8 mouse cellular contexts compared by ENCODE assay signal in genomic region chr10:3972981-3973588, GRCm38 (mm10). TPM values are rescaled to one million over a fixed set of nuclear protein-coding genes. Genes with fewer than 3 reads are reported as not detected.
A peak's percentile ranks its signal among the peaks of the same experiment; 100 is the strongest.
DNase-seq lines count a peak whose midpoint lies in the region; ATAC-seq lines count a peak whose summit lies in the region.

Gene Mthfd1l (plus strand): TSS chr10:3973118.

- H3K4me2 ChIP-seq in hindbrain, embryonic 14.5 days (replicated peaks), result peak within 1 kb of the TSS; percentile 89

- peak within 1 kb of the TSS; percentile 84 for H3K27ac ChIP-seq in hindbrain, embryonic 14.5 days

- ATAC-seq in hindbrain, embryonic 14.5 days (ENCODE audit: low FRiP score), result peak; percentile 82

- under 1% methylated on average over 39 of the region's 40 CpGs for WGBS in hindbrain, embryonic 14.5 days

- H3K4me1 ChIP-seq in hindbrain, embryonic 14.5 days (replicated peaks; ENCODE audit: control insufficient read depth, insufficient read depth, low read length), result peaks cover 9% of the 10 kb centered on the region

- H3K27me3 ChIP-seq in hindbrain, embryonic 14.5 days (ENCODE audit: control insufficient read depth, insufficient read depth, low read length), result no peaks in the 10 kb centered on the region

- no peaks in the 10 kb centered on the region for H3K36me3 ChIP-seq in hindbrain, embryonic 14.5 days (replicated peaks; ENCODE audit: control insufficient read depth, insufficient read depth)

- no peaks in the 10 kb centered on the region for H3K9me3 ChIP-seq in hindbrain, embryonic 14.5 days (ENCODE audit: control insufficient read depth, low read length)

- peak within 1 kb of the TSS; percentile 75 for H3K9ac ChIP-seq in hindbrain, embryonic 14.5 days

- DNase-seq in T-cell, adult 2 months (ENCODE audit: low spot score), result peak; percentile 92
- DNase-seq in cerebellum, postnatal 36 days, result peak; percentile 88 to 91
- DNase-seq in frontal cortex, postnatal 36 days (ENCODE audit: low spot score in 2 of 2), result peak; percentile 81 to 82
- peak; percentile 74 for DNase-seq in hindbrain, embryonic 14.5 days (ENCODE audit: low spot score)
- peak; percentile 75 to 78 for DNase-seq in layer of hippocampus, postnatal 36 days
- DNase-seq in lung, postnatal 25 days (ENCODE audit: low spot score), result peak; percentile 90
- peak; percentile 32 for DNase-seq in retina, adult 2 months (ENCODE audit: low read depth, low spot score)
- peak; percentile 90 for DNase-seq in thymus, postnatal 25 days

- peak within 1 kb of the TSS; percentile 71 for H3K4me3 ChIP-seq in hindbrain, embryonic 14.5 days (replicated peaks; ENCODE audit: low read length)

RNA-seq across cellular contexts. Expression of gene Mthfd1l, which starts in this region (rescaled TPM):
- polyA plus RNA-seq in hindbrain, embryonic 14.5 days (2014; fragmentation: Nextera tagmentation; extraction: Ambion mirVana), result 7.0 and 8.0 TPM in 2 replicates
- total RNA-seq in layer of hippocampus, postnatal 36 days (2021), result 1 to 10 TPM; 7.7 to 9.3 TPM

Comparison
In these comparisons a context has a peak if more than half of its experiments do, and no peak if none do; other contexts are left out.
1. Peak in every context shown above with its lines: DNase-seq, ATAC-seq, H3K4me3 ChIP-seq and H3K27ac ChIP-seq.
2. DNase-seq: peak in every context shown above with its lines; median percentile 92 in T-cell, adult 2 months; 90 in lung, postnatal 25 days; 90 in thymus, postnatal 25 days; 90 in cerebellum, postnatal 36 days; 82 in frontal cortex, postnatal 36 days; 76 in layer of hippocampus, postnatal 36 days; 74 in hindbrain, embryonic 14.5 days; 32 in retina, adult 2 months.